Mouse (Mus musculus): ENCODE results near the gene Ccrl2. TPM values are rescaled to one million over a fixed set of nuclear protein-coding genes. Genes with fewer than 3 reads are reported as not detected.

Ccrl2 gene
- polyA plus RNA-seq, 1 experiment from 2014 or later, result 3.2 TPM

DNA sequence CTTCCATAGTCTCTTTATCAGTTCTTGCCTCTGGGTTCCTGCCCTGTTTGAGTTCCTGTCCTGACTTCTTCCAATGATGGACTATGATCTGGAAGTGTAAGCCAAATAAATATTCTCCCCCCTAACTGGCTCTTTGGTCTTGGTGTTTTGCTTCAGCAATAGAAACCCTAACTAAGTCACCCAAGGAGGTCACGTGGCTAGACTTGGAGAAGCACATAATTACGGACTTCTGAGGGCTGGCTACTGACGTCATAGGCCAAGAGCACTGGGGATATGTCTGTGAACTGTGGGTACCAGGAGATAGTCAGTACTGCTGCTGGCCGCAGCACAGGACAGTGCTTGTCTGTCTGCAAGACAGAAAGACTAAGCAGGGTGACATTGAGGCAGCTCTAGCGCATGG lies 24.4 kb upstream of the Ccrl2 start:
- Histone ChIP-seq H3K36me3 (ENCODE audit: control insufficient read depth, insufficient read depth, low read length) (no peaks in the 10 kb centered on the region), H3K27me3 (ENCODE audit: control insufficient read depth, insufficient read depth, low read length) (no peaks in the 10 kb centered on the region), H3K4me3 (ENCODE audit: control insufficient read depth in 1 of 2, insufficient read depth in 1 of 2, low read depth in 1 of 2, low read length in 2 of 2) (no peak overlapping the region), H3K9ac (ENCODE audit: low read length) (no peak overlapping the region), H3K4me2 (ENCODE audit: low read length) (no peak overlapping the region), H3K9me3 (ENCODE audit: control insufficient read depth, low read length) (peaks cover 6% of the 10 kb centered on the region; the same call in 1 of the 2 replicates), H3K27ac (replicated peaks in 1 of 2; ENCODE audit: control insufficient read depth in 1 of 2, insufficient read depth in 1 of 2, low read depth in 2 of 2, low read length in 2 of 2) (no peak overlapping the region), H3K4me1 (ENCODE audit: control insufficient read depth in 2 of 2, insufficient read depth in 2 of 2, low read length in 2 of 2) (peaks cover 4% of the 10 kb centered on the region in 2 experiments; a peak in 3 of 4 replicates)
- WGBS, result 84% methylated on average over 5 of the region's 5 CpGs
- ATAC-seq (ENCODE audit: insufficient number of reproducible peaks, insufficient read depth, low FRiP score, low read depth), result no peak

GRCm38 (mm10) chr9:111080801-111081200 lies 23.5 kb upstream of the Ccrl2 start:
- H3K9me3 ChIP-seq (ENCODE audit: control insufficient read depth, low read length), result peaks cover 6% of the 10 kb centered on the region; the same call in 1 of the 2 replicates
- ATAC-seq (ENCODE audit: insufficient number of reproducible peaks, insufficient read depth, low FRiP score, low read depth), result no peak
- no peak overlapping the region for H3K9ac ChIP-seq (ENCODE audit: low read length)
- H3K4me3 ChIP-seq (ENCODE audit: control insufficient read depth in 1 of 2, insufficient read depth in 1 of 2, low read depth in 1 of 2, low read length in 2 of 2), result no peak overlapping the region
- 93% methylated on average over 8 of the region's 8 CpGs for WGBS
- no peaks in the 10 kb centered on the region for H3K27me3 ChIP-seq (ENCODE audit: control insufficient read depth, insufficient read depth, low read length)
- H3K36me3 ChIP-seq (ENCODE audit: control insufficient read depth, insufficient read depth, low read length), result no peaks in the 10 kb centered on the region
- no peak overlapping the region for H3K4me2 ChIP-seq (ENCODE audit: low read length)
- H3K4me1 ChIP-seq (ENCODE audit: control insufficient read depth in 2 of 2, insufficient read depth in 2 of 2, low read length in 2 of 2), result peaks cover 4% of the 10 kb centered on the region in 2 experiments; a peak in 3 of 4 replicates
- H3K27ac ChIP-seq (replicated peaks in 1 of 2; ENCODE audit: control insufficient read depth in 1 of 2, insufficient read depth in 1 of 2, low read depth in 2 of 2, low read length in 2 of 2), result no peak overlapping the region

- Histone ChIP-seq H3K9ac (ENCODE audit: low read length) (no peak overlapping the region), H3K4me1 (ENCODE audit: control insufficient read depth in 2 of 2, insufficient read depth in 2 of 2, low read length in 2 of 2) (peaks cover 4% of the 10 kb centered on the region in 2 experiments; a peak in 3 of 4 replicates), H3K9me3 (ENCODE audit: control insufficient read depth, low read length) (peaks cover 16% of the 10 kb centered on the region), H3K27ac (replicated peaks in 1 of 2; ENCODE audit: control insufficient read depth in 1 of 2, insufficient read depth in 1 of 2, low read depth in 2 of 2, low read length in 2 of 2) (no peak overlapping the region), H3K27me3 (ENCODE audit: control insufficient read depth, insufficient read depth, low read length) (no peaks in the 10 kb centered on the region), H3K36me3 (ENCODE audit: control insufficient read depth, insufficient read depth, low read length) (no peaks in the 10 kb centered on the region), H3K4me2 (ENCODE audit: low read length) (no peak overlapping the region), H3K4me3 (ENCODE audit: control insufficient read depth in 1 of 2, insufficient read depth in 1 of 2, low read depth in 1 of 2, low read length in 2 of 2) (no peak overlapping the region)
- ATAC-seq (ENCODE audit: insufficient number of reproducible peaks, insufficient read depth, low FRiP score, low read depth), result no peak
- 58% methylated on average over 5 of the region's 5 CpGs for WGBS
Observed at GRCm38 (mm10) chr9:111077745-111078144, 20.4 kb upstream of the Ccrl2 start.

DNA sequence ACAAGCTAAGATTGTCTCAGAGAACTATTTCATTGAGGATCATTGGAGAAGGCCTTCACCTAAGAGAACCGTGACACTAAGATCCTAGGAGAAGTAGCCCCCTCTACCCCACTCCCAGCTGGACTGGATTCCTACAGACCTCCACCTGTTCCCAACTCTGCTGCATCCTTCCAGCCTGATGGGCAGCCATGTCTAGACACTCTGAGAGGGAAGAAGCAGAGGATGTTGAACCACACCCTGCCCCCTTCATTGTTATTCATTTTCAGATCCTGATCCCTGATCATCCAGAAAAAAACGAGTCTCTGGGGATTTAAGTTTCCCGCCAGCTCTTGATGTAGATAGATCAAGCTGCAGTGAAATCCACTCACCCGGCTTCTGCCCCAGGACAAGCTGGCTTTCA lies 15.7 kb upstream of the Ccrl2 start:
- Histone ChIP-seq H3K9me3 (ENCODE audit: control insufficient read depth, low read length) (peaks cover 16% of the 10 kb centered on the region), H3K4me1 (ENCODE audit: control insufficient read depth in 2 of 2, insufficient read depth in 2 of 2, low read length in 2 of 2) (no peaks in the 10 kb centered on the region), H3K27me3 (ENCODE audit: control insufficient read depth, insufficient read depth, low read length) (no peaks in the 10 kb centered on the region), H3K36me3 (ENCODE audit: control insufficient read depth, insufficient read depth, low read length) (no peaks in the 10 kb centered on the region), H3K9ac (ENCODE audit: low read length) (no peak overlapping the region), H3K4me2 (ENCODE audit: low read length) (no peak overlapping the region), H3K27ac (replicated peaks in 1 of 2; ENCODE audit: control insufficient read depth in 1 of 2, insufficient read depth in 1 of 2, low read depth in 2 of 2, low read length in 2 of 2) (no peak overlapping the region), H3K4me3 (ENCODE audit: control insufficient read depth in 1 of 2, insufficient read depth in 1 of 2, low read depth in 1 of 2, low read length in 2 of 2) (no peak overlapping the region)
- ATAC-seq (ENCODE audit: insufficient number of reproducible peaks, insufficient read depth, low FRiP score, low read depth), result no peak
- WGBS, result 68% methylated on average over 4 of the region's 4 CpGs

- peaks cover 10% of the 10 kb centered on the region for H3K9me3 ChIP-seq (ENCODE audit: control insufficient read depth, low read length)
- no peak overlapping the region for H3K9ac ChIP-seq (ENCODE audit: low read length)
- H3K27me3 ChIP-seq (ENCODE audit: control insufficient read depth, insufficient read depth, low read length), result no peaks in the 10 kb centered on the region
- 47% methylated on average over 7 of the region's 7 CpGs for WGBS
- ATAC-seq (ENCODE audit: insufficient number of reproducible peaks, insufficient read depth, low FRiP score, low read depth), result no peak; the same call in 1 of the 2 replicates
- no peak overlapping the region for H3K4me2 ChIP-seq (ENCODE audit: low read length)
- H3K4me3 ChIP-seq (ENCODE audit: control insufficient read depth in 1 of 2, insufficient read depth in 1 of 2, low read depth in 1 of 2, low read length in 2 of 2), result no peak overlapping the region
- H3K36me3 ChIP-seq (ENCODE audit: control insufficient read depth, insufficient read depth, low read length), result no peaks in the 10 kb centered on the region
- H3K4me1 ChIP-seq (ENCODE audit: control insufficient read depth in 2 of 2, insufficient read depth in 2 of 2, low read length in 2 of 2), result no peaks in the 10 kb centered on the region
- no peak overlapping the region for H3K27ac ChIP-seq (replicated peaks in 1 of 2; ENCODE audit: control insufficient read depth in 1 of 2, insufficient read depth in 1 of 2, low read depth in 2 of 2, low read length in 2 of 2)
Observed at GRCm38 (mm10) chr9:111072175-111072574, 14.9 kb upstream of the Ccrl2 start.

- Histone ChIP-seq H3K9ac (ENCODE audit: low read length) (no peak overlapping the region), H3K9me3 (ENCODE audit: control insufficient read depth, low read length) (peaks cover 10% of the 10 kb centered on the region), H3K27ac (replicated peaks in 1 of 2; ENCODE audit: control insufficient read depth in 1 of 2, insufficient read depth in 1 of 2, low read depth in 2 of 2, low read length in 2 of 2) (no peak overlapping the region), H3K27me3 (ENCODE audit: control insufficient read depth, insufficient read depth, low read length) (no peaks in the 10 kb centered on the region), H3K36me3 (ENCODE audit: control insufficient read depth, insufficient read depth, low read length) (no peaks in the 10 kb centered on the region), H3K4me2 (ENCODE audit: low read length) (no peak overlapping the region), H3K4me3 (ENCODE audit: control insufficient read depth in 1 of 2, insufficient read depth in 1 of 2, low read depth in 1 of 2, low read length in 2 of 2) (no peak overlapping the region), H3K4me1 (ENCODE audit: control insufficient read depth in 2 of 2, insufficient read depth in 2 of 2, low read length in 2 of 2) (no peaks in the 10 kb centered on the region)
- WGBS, result 24% methylated on average over 4 of the region's 4 CpGs
- ATAC-seq (ENCODE audit: insufficient number of reproducible peaks, insufficient read depth, low FRiP score, low read depth), result no peak
Observed at GRCm38 (mm10) chr9:111070546-111070961, 13.2 kb upstream of the Ccrl2 start.

- H3K4me3 ChIP-seq (ENCODE audit: control insufficient read depth in 1 of 2, insufficient read depth in 1 of 2, low read depth in 1 of 2, low read length in 2 of 2), result no peak overlapping the region
- no peaks in the 10 kb centered on the region for H3K9me3 ChIP-seq (ENCODE audit: control insufficient read depth, low read length)
- H3K27me3 ChIP-seq (ENCODE audit: control insufficient read depth, insufficient read depth, low read length), result no peaks in the 10 kb centered on the region
- H3K9ac ChIP-seq (ENCODE audit: low read length), result no peak overlapping the region
- no peaks in the 10 kb centered on the region for H3K4me1 ChIP-seq (ENCODE audit: control insufficient read depth in 2 of 2, insufficient read depth in 2 of 2, low read length in 2 of 2)
- no peak overlapping the region for H3K4me2 ChIP-seq (ENCODE audit: low read length)
- no peak for ATAC-seq (ENCODE audit: insufficient number of reproducible peaks, insufficient read depth, low FRiP score, low read depth)
- H3K27ac ChIP-seq (replicated peaks in 1 of 2; ENCODE audit: control insufficient read depth in 1 of 2, insufficient read depth in 1 of 2, low read depth in 2 of 2, low read length in 2 of 2), result no peak overlapping the region
- H3K36me3 ChIP-seq (ENCODE audit: control insufficient read depth, insufficient read depth, low read length), result no peaks in the 10 kb centered on the region
- 82% methylated on average over 4 of the region's 4 CpGs for WGBS
Observed at GRCm38 (mm10) chr9:111067052-111067451, 9.7 kb upstream of the Ccrl2 start.

DNA sequence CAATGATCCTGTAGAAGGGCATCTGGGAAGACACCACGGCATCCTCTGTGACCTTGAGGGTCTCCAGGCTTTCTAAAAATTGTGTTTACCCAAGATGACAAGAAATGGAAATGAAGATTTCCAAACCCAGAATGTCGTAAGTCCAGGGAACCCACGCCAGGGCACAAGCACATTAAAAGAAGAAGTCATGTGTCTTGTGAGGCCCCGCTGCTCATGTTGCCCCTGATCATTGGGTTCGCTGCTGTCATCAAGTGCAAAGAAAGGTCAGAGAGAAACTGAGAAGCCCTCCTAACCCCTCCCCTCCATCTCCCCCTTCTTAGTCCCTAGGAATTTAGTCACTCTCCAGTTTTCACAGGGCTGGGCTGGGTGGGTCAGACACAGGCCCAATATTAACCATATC lies 5.5 kb upstream of the Ccrl2 start:
- no peak overlapping the region for H3K27ac ChIP-seq (replicated peaks in 1 of 2; ENCODE audit: control insufficient read depth in 1 of 2, insufficient read depth in 1 of 2, low read depth in 2 of 2, low read length in 2 of 2)
- no peak overlapping the region for H3K4me3 ChIP-seq (ENCODE audit: control insufficient read depth in 1 of 2, insufficient read depth in 1 of 2, low read depth in 1 of 2, low read length in 2 of 2)
- H3K4me1 ChIP-seq (ENCODE audit: control insufficient read depth in 2 of 2, insufficient read depth in 2 of 2, low read length in 2 of 2), result no peaks in the 10 kb centered on the region
- no peaks in the 10 kb centered on the region for H3K27me3 ChIP-seq (ENCODE audit: control insufficient read depth, insufficient read depth, low read length)
- no peak overlapping the region for H3K9ac ChIP-seq (ENCODE audit: low read length)
- WGBS, result 76% methylated on average over 5 of the region's 5 CpGs
- H3K9me3 ChIP-seq (ENCODE audit: control insufficient read depth, low read length), result no peaks in the 10 kb centered on the region
- ATAC-seq (ENCODE audit: insufficient number of reproducible peaks, insufficient read depth, low FRiP score, low read depth), result no peak
- no peaks in the 10 kb centered on the region for H3K36me3 ChIP-seq (ENCODE audit: control insufficient read depth, insufficient read depth, low read length)
- H3K4me2 ChIP-seq (ENCODE audit: low read length), result no peak overlapping the region
